Mouse (Mus musculus): ENCODE measurements around the gene Fam118a. TPM values are rescaled to one million over a fixed set of nuclear protein-coding genes. Genes with fewer than 3 reads are reported as not detected.

Fam118a gene
- 1.3 and 1.6 TPM in 2 replicates for polyA plus RNA-seq (2012; rRNA removed)

GRCm38 (mm10) chr15:85028648-85029047, at the start of gene Fam118a:
TSS of gene Fam118a (plus strand) at chr15:85028948.

GRCm38 (mm10) chr15:84987874-84988825, 40.6 kb upstream of the Fam118a start, which contains the start of gene 5031439G07Rik:
TSS of gene 5031439G07Rik (minus strand) at chr15:84988551.

GRCm38 (mm10) chr15:85016951-85017664, 11.6 kb upstream of the Fam118a start, which contains the start of gene Upk3a:
TSS of gene Upk3a (plus strand) at chr15:85017141.

Other genes starting within 250 kb of the Fam118a start
- 1.4 and 2.1 TPM in 2 replicates for gene Phf21b, start 172.9 kb upstream of the Fam118a start, polyA plus RNA-seq (2012; rRNA removed)
- gene Gm29666, start 108.9 kb upstream of the Fam118a start, polyA plus RNA-seq (2012; rRNA removed), result 0.02 TPM in 2 replicates
- 2.9 and 3.5 TPM in 2 replicates for gene Nup50, start 105.5 kb upstream of the Fam118a start, polyA plus RNA-seq (2012; rRNA removed)
- gene 5031439G07Rik, start 40.4 kb upstream of the Fam118a start, polyA plus RNA-seq (2012; rRNA removed), result 7.4 and 10.0 TPM in 2 replicates
- 0.51 and 0.90 TPM in 2 replicates for gene Upk3a, start 11.8 kb upstream of the Fam118a start, polyA plus RNA-seq (2012; rRNA removed)
- gene Smc1b, start 103.0 kb downstream of the Fam118a start, polyA plus RNA-seq (2012; rRNA removed), result not detected in 2 replicates
- gene Ribc2, start 103.1 kb downstream of the Fam118a start, polyA plus RNA-seq (2012; rRNA removed), result not detected in 2 replicates
- gene Fbln1, start 177.0 kb downstream of the Fam118a start, polyA plus RNA-seq (2012; rRNA removed), result 136 and 165 TPM in 2 replicates

Data from stomach, adult 2 months (tissue).